Mouse (Mus musculus) frontal cortex, postnatal 36 days (tissue): ENCODE measurements around the gene Dgkz.

ENCODE experiments used
- DNase-seq, 2 experiments: peaks; one replicate each; pipeline ENCODE4 v3.0.0; 2022; ENCODE audit warnings: low spot score in 2 of 2

Gene Dgkz

GRCm38 (mm10) chr2:91975581-91976541 is at the start of gene Dgkz:
Gene Dgkz (minus strand): TSS chr2:91975864.
- no peak for DNase-seq

- DNase-seq = no peak
Measured at GRCm38 (mm10) chr2:92025202-92025601, 49.5 kb upstream of the Dgkz start.

- DNase-seq = peak in 1 of 2 experiments; percentile 28
Measured at GRCm38 (mm10) chr2:92024274-92024672, 48.6 kb upstream of the Dgkz start, which contains the start of gene Creb3l1. Gene Creb3l1 (minus strand): TSS chr2:92024502.

- no peak for DNase-seq
Measured at GRCm38 (mm10) chr2:92023362-92024273, 48.0 kb upstream of the Dgkz start.

- DNase-seq = no peak
Measured at GRCm38 (mm10) chr2:92020676-92021265, 45.1 kb upstream of the Dgkz start.

- no peak for DNase-seq
Measured at GRCm38 (mm10) chr2:92017440-92017839, 41.8 kb upstream of the Dgkz start.

- DNase-seq = peak in 1 of 2 experiments; percentile 26
Measured at GRCm38 (mm10) chr2:92016981-92017380, 41.3 kb upstream of the Dgkz start.

- DNase-seq = no peak
Measured at GRCm38 (mm10) chr2:92014891-92015290, 39.2 kb upstream of the Dgkz start.

- DNase-seq = no peak
Measured at GRCm38 (mm10) chr2:92014248-92014647, 38.6 kb upstream of the Dgkz start.

GRCm38 (mm10) chr2:92012768-92013445 is 37.2 kb upstream of the Dgkz start:
- DNase-seq = no peak

- no peak for DNase-seq
Measured at GRCm38 (mm10) chr2:92011424-92012353, 36.0 kb upstream of the Dgkz start.

GRCm38 (mm10) chr2:92008623-92009404 is 33.1 kb upstream of the Dgkz start:
- DNase-seq = peak in 1 of 2 experiments; percentile 56

GRCm38 (mm10) chr2:92007933-92008622 is 32.4 kb upstream of the Dgkz start:
- DNase-seq = peak; percentile 97 to 98

- peak; percentile 46 to 56 for DNase-seq
Measured at GRCm38 (mm10) chr2:92006983-92007921, 31.6 kb upstream of the Dgkz start.

- DNase-seq = no peak
Measured at GRCm38 (mm10) chr2:92006491-92006890, 30.8 kb upstream of the Dgkz start.

- no peak for DNase-seq
Measured at GRCm38 (mm10) chr2:92004617-92005016, 29.0 kb upstream of the Dgkz start.

- no peak for DNase-seq
Measured at GRCm38 (mm10) chr2:91997905-91998608, 22.4 kb upstream of the Dgkz start.
